Mouse (Mus musculus): ENCODE results near the gene Fam178b.

GRCm38 (mm10) chr1:36625442-36625841, 57.5 kb downstream of the Fam178b start:
- TF ChIP-seq CTCF (IDR thresholded peaks at IDR 0.05; ENCODE audit: low read depth) (no peak), EP300 (optimal IDR thresholded peaks at IDR 0.05) (no peak)
